Mouse (Mus musculus) urinary bladder, adult 18-20 months (tissue): Measurements from ENCODE around the gene Lce3c.

Experiments used
- DNase-seq, 2 experiments: peaks; one replicate each; pipeline ENCODE4 v3.0.0; 2022; ENCODE audit warnings: low spot score in 2 of 2, mixed read lengths in 2 of 2

Gene Lce3c

GRCm38 (mm10) chr3:92944186-92944585, at the start of gene Lce3c:
Gene Lce3c, plus strand, starts transcription at chr3:92944486.
- DNase-seq = no peak

GRCm38 (mm10) chr3:92894489-92894888, 49.8 kb upstream of the Lce3c start:
- DNase-seq = no peak

DNA sequence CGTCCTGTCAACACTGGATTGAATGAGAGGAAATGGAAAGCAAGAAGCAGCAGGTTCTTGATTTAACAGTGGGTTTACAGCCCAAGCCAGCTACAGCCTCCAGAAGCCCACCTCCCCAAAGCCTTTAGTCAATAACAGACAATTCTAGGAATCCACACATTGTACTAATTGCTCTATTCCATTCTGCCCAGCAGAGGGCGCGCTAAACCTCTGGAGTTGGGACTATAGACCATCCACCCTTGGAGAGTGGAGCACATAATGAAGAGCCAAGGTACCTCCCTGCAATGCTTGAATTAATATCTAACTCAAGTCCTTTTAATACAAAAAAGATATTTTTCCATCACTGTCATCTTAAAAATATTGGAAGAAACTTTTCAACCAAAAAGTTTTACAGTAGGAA, 41.3 kb upstream of the Lce3c start:
- no peak for DNase-seq

DNA sequence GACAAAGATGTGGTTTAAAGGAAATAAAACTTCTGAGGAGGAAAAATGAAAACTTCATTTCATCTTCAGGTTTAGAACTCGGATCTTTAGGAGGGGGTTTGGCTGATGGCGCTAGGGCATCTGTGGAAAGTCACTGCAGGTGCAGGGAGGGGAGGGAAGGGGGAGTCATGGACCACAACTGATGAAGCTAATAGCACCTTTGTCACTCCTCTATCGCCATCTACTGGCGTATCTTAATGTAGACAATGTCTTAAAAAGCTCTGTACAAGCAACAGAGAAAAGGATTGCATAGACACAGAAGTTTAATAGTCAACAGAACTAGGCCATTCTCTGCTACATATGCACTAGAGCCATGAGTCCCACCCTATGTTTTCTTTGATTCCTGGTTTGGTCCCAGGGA, 40.6 kb upstream of the Lce3c start:
- no peak for DNase-seq

DNA sequence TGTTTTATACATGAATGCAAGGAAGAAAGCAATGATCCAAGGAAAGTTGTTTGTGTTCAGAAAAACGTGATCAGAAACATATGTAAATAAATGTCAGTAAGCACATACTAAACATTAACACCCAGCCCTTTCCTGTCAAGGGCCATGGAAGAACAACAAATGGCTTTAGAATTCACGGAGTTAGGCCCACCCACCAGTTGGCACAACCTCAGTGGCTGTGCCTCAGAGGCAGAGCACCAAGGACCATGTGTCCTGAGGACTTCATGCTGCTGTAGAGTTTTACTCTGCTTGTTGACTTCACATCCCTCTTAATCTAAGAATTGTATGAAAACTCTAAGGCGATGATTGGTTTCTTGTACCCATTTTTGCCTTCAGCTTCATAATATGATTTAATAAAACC, 39.1 kb upstream of the Lce3c start:
- DNase-seq = no peak

GRCm38 (mm10) chr3:92907571-92907970, 36.7 kb upstream of the Lce3c start:
- DNase-seq = no peak

DNA sequence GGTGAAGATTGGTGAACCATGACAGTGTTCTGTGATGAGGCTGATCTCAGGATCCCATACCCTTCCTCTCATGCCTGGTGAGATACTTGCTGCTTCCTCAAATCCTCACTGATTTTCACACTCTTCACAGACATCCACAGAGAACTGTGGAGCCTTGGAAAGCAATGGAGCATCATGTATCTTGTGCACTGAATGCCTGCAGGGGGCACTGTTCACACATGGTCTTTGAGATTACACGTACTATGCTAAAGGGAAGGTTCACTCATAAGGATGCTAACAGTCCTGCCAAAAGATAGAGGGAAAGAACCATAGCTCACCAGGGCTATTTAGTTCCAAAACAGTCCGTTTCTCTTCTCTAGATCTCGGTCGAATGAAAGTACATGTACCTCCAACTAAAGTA, 23.9 kb upstream of the Lce3c start:
- peak; percentile 3 to 36 for DNase-seq

DNA sequence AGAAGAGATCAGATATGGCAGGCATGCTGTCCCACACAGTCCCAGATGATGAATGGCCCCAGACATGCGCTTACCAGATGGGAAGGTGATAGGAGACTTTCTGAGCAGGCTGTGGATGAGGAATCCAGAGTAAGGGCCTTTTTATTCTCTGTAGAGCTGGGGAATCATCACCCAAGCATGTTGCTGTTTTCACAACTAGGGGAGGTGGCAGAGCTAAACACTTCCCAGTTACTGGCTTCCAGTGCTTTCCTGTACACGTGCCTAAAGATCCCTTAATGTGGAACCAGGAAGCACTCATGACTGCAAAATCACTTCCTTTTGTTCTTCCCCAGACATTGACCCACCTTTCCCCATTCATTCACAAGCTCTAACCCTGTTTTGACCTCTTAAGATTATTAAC, 18.2 kb upstream of the Lce3c start, which contains the start of gene Lce3a:
TSS of gene Lce3a (minus strand) at position 101 of the 400 bp plus-strand sequence.
- DNase-seq = no peak

- DNase-seq = no peak
These were observed 11.6 kb upstream of the Lce3c start, which contains the start of gene Lce3b for GRCm38 (mm10) chr3:92932679-92933078. Gene Lce3b, plus strand, starts transcription at chr3:92932979.

GRCm38 (mm10) chr3:92957090-92957489, 12.8 kb downstream of the Lce3c start, which contains the start of gene Lce3d:
Gene Lce3d, plus strand, starts transcription at chr3:92957390.
- DNase-seq = no peak

DNA sequence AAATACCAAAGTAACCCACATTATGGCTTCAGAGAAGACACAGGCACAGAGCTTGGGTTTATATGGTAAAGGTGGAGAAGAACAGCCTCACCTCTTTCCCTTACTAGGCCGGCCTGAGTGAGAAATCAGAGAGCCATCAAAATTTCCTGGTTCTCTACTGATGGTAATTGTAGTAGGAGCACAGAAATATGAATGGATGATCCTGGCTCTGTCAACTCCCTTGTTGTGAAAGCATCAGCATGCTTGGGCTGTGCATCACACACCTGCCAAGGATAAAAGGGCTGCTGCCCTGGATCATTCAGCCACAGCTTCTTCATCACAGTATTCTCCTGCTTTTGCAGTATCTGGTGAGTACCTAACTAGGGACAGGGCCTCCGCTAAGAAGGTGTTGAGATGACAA, 22.5 kb downstream of the Lce3c start, which contains the start of gene Lce3e:
TSS of gene Lce3e (plus strand) at position 301 of the 400 bp plus-strand sequence.
- DNase-seq = no peak

DNA sequence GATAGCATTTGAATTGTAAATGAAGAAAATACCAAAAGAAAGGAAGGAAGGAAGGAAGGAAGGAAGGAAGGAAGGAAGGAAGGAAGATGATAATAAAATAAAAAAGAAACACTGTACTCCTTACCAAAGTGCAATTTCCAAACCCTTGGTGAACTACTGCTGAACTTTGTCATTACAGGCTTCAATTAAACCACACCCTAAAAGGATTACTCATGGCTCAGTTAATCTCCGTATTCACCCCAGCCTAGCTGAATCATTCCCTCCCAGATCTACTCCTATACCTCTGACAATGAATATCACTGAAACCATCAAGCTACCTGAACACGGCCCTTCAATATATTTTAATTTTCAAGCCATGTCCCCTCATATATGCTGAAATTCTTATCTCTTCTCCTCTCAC, 34.2 kb downstream of the Lce3c start:
- no peak for DNase-seq

DNA sequence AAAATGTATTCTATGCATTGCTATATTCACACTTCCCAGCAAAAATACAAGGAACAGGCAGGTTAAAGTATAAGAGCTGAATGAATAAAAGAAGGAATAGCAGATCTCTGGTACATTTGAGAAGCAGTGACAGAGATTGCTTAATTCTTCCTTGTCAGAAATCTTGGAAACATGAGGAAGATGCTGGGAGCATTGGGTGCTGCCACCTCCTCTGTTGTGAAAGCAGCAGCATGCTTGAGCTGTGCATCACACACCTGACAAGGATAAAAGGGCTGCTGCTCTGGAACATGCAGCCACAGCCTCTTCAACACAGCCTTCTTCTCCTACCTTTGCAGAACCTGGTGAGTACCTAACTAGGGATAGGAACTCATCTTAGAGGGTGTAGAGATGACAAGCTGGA, 47.6 kb downstream of the Lce3c start, which contains the start of gene Lce3f:
TSS of gene Lce3f (plus strand) at position 301 of the 400 bp plus-strand sequence.
- DNase-seq = no peak
